Mouse (Mus musculus) layer of hippocampus, postnatal 14 days (tissue): Measurements from ENCODE around the gene Grin1. TPM values are rescaled to one million over a fixed set of nuclear protein-coding genes. Genes with fewer than 3 reads are reported as not detected.
A peak's percentile ranks its signal among the peaks of the same experiment; 100 is the strongest.
"Not testable (repeated sequence)": the region's sequence is repeated elsewhere in the genome, so short reads cannot be mapped to it uniquely, and the experiment has no call there.

Source experiments
- DNase-seq, 2 experiments: peaks; one replicate each; pipeline ENCODE4 v3.0.0; 2021 to 2022; ENCODE audit warnings: low spot score in 2 of 2, mixed read lengths in 1 of 2
- total RNA-seq, 2 experiments: library from RNA; stranded (reverse); gene quantifications; 2 replicates each; pipeline ENCODE4 v1.2.3; 2021

Grin1 gene
- total RNA-seq, 2 experiments from 2014 or later: 419 to 451 TPM

- DNase-seq: no peak
Measured at GRCm38 (mm10) chr2:25258887-25259286, 60.1 kb downstream of the Grin1 start.

GRCm38 (mm10) chr2:25257250-25257649 lies 61.7 kb downstream of the Grin1 start:
- not testable (repeated sequence) for DNase-seq

- peak in 1 of 2 experiments; percentile 43 for DNase-seq
Measured at GRCm38 (mm10) chr2:25256443-25257109, 62.4 kb downstream of the Grin1 start.

GRCm38 (mm10) chr2:25255284-25255779 lies 63.7 kb downstream of the Grin1 start, which contains the start of gene Tmem203:
TSS of gene Tmem203 (plus strand) at chr2:25255439.
- peak; percentile 80 to 87 for DNase-seq

- DNase-seq: no peak
Measured at GRCm38 (mm10) chr2:25252331-25252730, 66.7 kb downstream of the Grin1 start.

GRCm38 (mm10) chr2:25246183-25247072 lies 72.6 kb downstream of the Grin1 start, which contains the start of gene AL732309.1:
TSS of gene AL732309.1 (minus strand) at chr2:25246863.
- DNase-seq: no peak

- no peak for DNase-seq
Measured at GRCm38 (mm10) chr2:25244144-25244543, 74.8 kb downstream of the Grin1 start.

- DNase-seq: no peak
Measured at GRCm38 (mm10) chr2:25243342-25243741, 75.6 kb downstream of the Grin1 start.

GRCm38 (mm10) chr2:25242101-25242506 lies 76.9 kb downstream of the Grin1 start, which contains the start of the genes Rnf208 and Cysrt1:
TSS of gene Rnf208 (plus strand) at chr2:25242255.
TSS of gene Cysrt1 (minus strand) at chr2:25242452.
- no peak for DNase-seq

GRCm38 (mm10) chr2:25241438-25241775 lies 77.6 kb downstream of the Grin1 start:
- no peak for DNase-seq

Other genes starting within 250 kb of the Grin1 start
- gene Entpd8, start 238.9 kb downstream of the Grin1 start, total RNA-seq: not detected
- gene Noxa1, start 224.0 kb downstream of the Grin1 start, total RNA-seq: not detected
- 10 to 100 TPM; 38.1 to 49.8 TPM for gene Nrarp, start 138.4 kb downstream of the Grin1 start, total RNA-seq
- gene Tor4a, start 122.3 kb downstream of the Grin1 start, total RNA-seq: 1 to 10 TPM; 1.7 to 2.0 TPM
- 10 to 100 TPM; 50.7 to 51.7 TPM for gene Nelfb, start 107.7 kb downstream of the Grin1 start, total RNA-seq
- gene Stpg3, start 104.5 kb downstream of the Grin1 start, total RNA-seq: not detected
- gene Fam166a, start 100.4 kb downstream of the Grin1 start, total RNA-seq: not detected
- gene Tubb4b, start 94.5 kb downstream of the Grin1 start, total RNA-seq: 100 to 1,000 TPM; 415 to 455 TPM
- gene Slc34a3, start 84.8 kb downstream of the Grin1 start, total RNA-seq: not detected
- not detected for gene Rnf224, start 82.4 kb downstream of the Grin1 start, total RNA-seq
- gene Rnf208, start 76.9 kb downstream of the Grin1 start, total RNA-seq: 100 to 1,000 TPM; 195 to 202 TPM
- gene Cysrt1, start 76.7 kb downstream of the Grin1 start, total RNA-seq: not detected
- 1 to 10 TPM; 3.6 to 3.7 TPM for gene AL732309.1, start 72.3 kb downstream of the Grin1 start, total RNA-seq
- 10 to 100 TPM; 34.3 to 38.0 TPM for gene Tmem203, start 63.7 kb downstream of the Grin1 start, total RNA-seq
- 10 to 100 TPM; 21.1 to 23.2 TPM for gene Tprn, start 56.6 kb downstream of the Grin1 start, total RNA-seq
- gene Ssna1, start 46.7 kb downstream of the Grin1 start, total RNA-seq: 10 to 100 TPM; 69.1 to 70.1 TPM
- 10 to 100 TPM; 66.6 to 72.1 TPM for gene Anapc2, start 46.7 kb downstream of the Grin1 start, total RNA-seq
- gene Tmem210, start 31.0 kb downstream of the Grin1 start, total RNA-seq: not detected
- gene Lrrc26, start 29.3 kb downstream of the Grin1 start, total RNA-seq: not detected
- 10 to 100 TPM; 49.0 to 59.9 TPM for gene Man1b1, start 13.2 kb upstream of the Grin1 start, total RNA-seq
- gene Dpp7, start 37.2 kb upstream of the Grin1 start, total RNA-seq: 10 to 100 TPM; 24.7 to 29.4 TPM
- gene Uap1l1, start 46.5 kb upstream of the Grin1 start, total RNA-seq: 10 to 100 TPM in 1 of 2 experiments, 1 to 10 TPM in 1; 9.2 to 11.8 TPM
- gene Sapcd2, start 53.1 kb upstream of the Grin1 start, total RNA-seq: 10 to 100 TPM; 11.9 to 15.3 TPM
- 10 to 100 TPM; 22.3 to 23.4 TPM for gene Entpd2, start 76.7 kb upstream of the Grin1 start, total RNA-seq
- 100 to 1,000 TPM; 402 to 418 TPM for gene Npdc1, start 80.2 kb upstream of the Grin1 start, total RNA-seq
- gene Fut7, start 104.1 kb upstream of the Grin1 start, total RNA-seq: under 1 TPM; 0.31 to 0.81 TPM
- gene Abca2, start 109.5 kb upstream of the Grin1 start, total RNA-seq: 100 to 1,000 TPM; 140 to 141 TPM
- gene Clic3, start 137.7 kb upstream of the Grin1 start, total RNA-seq: under 1 TPM in 1 of 2 experiments, not detected in 1; 0.58 TPM
- gene Paxx, start 141.9 kb upstream of the Grin1 start, total RNA-seq: 10 to 100 TPM; 52.1 to 57.7 TPM
- 100 to 1,000 TPM; 234 to 420 TPM for gene Ptgds, start 150.9 kb upstream of the Grin1 start, total RNA-seq
- not detected for gene Lcn12, start 174.7 kb upstream of the Grin1 start, total RNA-seq
- gene Fbxw5, start 181.6 kb upstream of the Grin1 start, total RNA-seq: 100 to 1,000 TPM; 130 to 134 TPM
- 1 to 10 TPM; 1.5 to 1.7 TPM for gene C8g, start 182.5 kb upstream of the Grin1 start, total RNA-seq
- gene Traf2, start 227.8 kb upstream of the Grin1 start, total RNA-seq: 10 to 100 TPM in 1 of 2 experiments, 1 to 10 TPM in 1; 9.8 to 11.1 TPM
- gene Edf1, start 238.7 kb upstream of the Grin1 start, total RNA-seq: 100 to 1,000 TPM; 214 to 226 TPM